Mouse (Mus musculus) T-helper 1 cell (primary cell): ENCODE data around the gene Vwa8.

Experiments
- in situ Hi-C: fragments of 300-600 bp; cut with MboI, MseI; formaldehyde crosslinking; loops from one replicate; pipeline ENCODE4 v1.15.1; 2025; ENCODE audit warnings: high pct_unique_total_duplicates

The Vwa8 gene

GRCm38 (mm10) chr14:78848941-78849911 is at the start of gene Vwa8:
Gene Vwa8, plus strand, starts transcription at chr14:78849052.
- in situ Hi-C loops = no loop called here

DNA sequence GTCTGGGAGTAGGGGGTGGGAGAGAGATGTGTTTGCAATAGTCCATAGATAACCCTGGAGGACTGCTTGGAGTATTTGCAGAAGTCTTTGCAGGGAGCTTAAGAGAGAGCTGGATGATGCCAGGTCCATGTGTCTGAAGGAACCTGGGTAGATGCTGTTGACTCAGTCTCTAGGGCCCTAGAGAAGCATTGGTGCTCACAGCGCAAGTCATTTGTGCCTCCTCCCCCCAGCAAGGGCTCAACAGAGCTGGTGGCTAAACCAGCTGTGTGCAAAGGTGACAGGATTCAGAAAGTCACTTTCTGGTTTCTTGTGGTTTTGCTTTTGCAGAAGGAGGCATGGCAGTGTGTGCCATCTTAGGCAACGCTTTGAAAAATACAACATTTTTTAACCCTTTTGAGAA is 46.5 kb upstream of the Vwa8 start:
- in situ Hi-C loops = no loop called here

GRCm38 (mm10) chr14:78803924-78804323 is 44.9 kb upstream of the Vwa8 start:
- in situ Hi-C loops = no loop called here

GRCm38 (mm10) chr14:78812896-78813295 is 36.0 kb upstream of the Vwa8 start:
- in situ Hi-C loops = no loop called here

- in situ Hi-C loops = no loop called here
Measured at GRCm38 (mm10) chr14:78816411-78816810, 32.4 kb upstream of the Vwa8 start.

DNA sequence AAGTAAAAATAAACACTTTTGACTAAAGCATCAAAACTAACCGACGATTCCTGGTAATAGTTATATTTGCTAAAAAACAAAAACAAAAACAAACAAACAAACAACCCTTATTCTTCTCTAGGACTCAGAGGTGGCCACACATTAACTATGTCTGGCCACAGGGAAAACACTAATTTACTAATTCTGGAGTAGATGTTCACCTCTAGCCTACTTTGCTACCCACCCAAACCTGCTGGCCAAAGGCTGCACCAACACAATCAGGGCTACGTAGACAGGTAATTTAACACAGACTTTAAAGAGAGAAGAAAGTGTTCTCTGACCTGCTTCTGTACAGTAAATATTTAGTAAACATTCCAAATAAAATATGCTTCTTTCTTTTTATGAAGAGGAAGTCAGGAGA is 31.2 kb upstream of the Vwa8 start:
- in situ Hi-C loops = no loop called here

DNA sequence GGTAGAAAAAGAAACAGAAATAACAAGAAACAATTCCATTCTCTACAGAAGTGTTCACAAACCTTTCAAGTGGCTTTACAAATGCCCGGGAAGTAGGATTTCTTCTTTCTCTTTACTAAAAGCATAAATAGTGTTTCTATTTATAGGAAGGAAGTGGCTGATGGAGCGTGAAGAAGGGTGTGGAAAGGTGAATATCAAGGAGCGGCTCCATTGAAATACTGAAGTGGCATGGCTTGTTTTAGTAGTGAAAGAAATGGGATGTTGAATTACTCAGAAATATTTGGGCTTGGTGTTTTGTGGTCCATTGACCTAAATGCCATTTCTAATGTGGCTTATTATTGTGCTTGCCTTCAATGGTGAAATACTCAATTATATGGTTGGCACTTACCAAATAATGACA is 30.4 kb upstream of the Vwa8 start:
- in situ Hi-C loops = no loop called here

DNA sequence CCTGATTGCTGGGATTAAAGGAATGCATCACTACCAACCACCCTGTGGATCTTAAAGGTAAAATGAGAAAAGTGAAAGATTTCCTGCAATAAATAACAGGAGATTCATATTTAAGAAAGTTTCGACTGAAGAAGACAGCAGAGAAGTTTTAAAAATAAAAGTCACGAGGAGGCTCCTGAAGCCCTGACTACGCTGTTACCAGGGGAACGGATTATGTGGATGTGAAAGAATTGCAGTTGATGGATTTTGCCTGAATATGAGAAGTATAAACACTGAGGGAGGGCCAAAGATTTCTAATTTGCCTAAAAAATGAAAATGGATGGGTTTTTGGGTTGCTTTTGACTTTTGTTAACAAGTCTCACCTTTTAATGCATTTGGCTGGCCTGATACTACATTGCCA is 24.8 kb upstream of the Vwa8 start:
- in situ Hi-C loops = no loop called here

- in situ Hi-C loops = no loop called here
Measured at GRCm38 (mm10) chr14:78824507-78824906, 24.3 kb upstream of the Vwa8 start.

DNA sequence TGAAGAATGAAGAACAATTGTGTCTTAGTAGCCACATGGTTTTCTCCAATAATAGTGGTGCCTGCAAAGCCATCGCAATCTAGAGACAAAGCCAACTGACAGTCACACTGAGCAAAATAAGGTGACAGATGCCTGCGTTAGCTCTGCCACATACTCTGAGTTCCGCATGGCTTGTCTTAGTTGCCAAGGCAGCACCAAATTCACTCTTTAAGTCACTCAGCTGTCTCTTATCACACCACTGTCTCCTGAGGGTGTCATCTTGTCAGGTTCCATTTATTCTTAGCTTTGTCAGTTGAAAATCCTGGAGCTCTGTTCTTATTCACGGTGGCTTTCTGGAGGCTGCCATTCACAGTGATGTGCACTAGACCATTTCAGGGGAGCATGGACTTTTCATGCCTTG is 17.7 kb upstream of the Vwa8 start:
- in situ Hi-C loops = no loop called here

- in situ Hi-C loops = no loop called here
Measured at GRCm38 (mm10) chr14:78847948-78848347, 904 bp upstream of the Vwa8 start.

DNA sequence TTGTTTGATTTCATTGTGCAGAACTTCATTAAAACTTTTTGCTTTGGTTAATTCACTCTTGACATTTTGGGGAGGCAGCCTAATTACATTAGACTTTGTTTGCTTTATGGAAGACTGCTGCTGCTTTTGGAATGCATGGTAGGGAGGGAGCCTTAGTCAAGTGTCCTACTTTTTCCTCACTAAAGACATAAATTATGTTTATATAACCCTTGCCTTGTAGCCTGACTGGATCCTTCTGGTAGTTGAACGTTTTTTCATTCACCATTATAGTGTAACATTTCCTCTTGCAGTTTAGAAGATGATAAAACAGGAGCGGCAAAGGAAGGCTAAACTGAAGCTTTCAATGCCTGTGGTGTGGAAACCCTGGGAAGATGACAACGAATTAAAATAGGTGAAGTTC is 375 bp upstream of the Vwa8 start:
- in situ Hi-C loops = no loop called here

- in situ Hi-C loops = no loop called here
Measured at GRCm38 (mm10) chr14:78849961-78850578, 1.2 kb downstream of the Vwa8 start.

- in situ Hi-C loops = no loop called here
Measured at GRCm38 (mm10) chr14:78850666-78851065, 1.8 kb downstream of the Vwa8 start.

DNA sequence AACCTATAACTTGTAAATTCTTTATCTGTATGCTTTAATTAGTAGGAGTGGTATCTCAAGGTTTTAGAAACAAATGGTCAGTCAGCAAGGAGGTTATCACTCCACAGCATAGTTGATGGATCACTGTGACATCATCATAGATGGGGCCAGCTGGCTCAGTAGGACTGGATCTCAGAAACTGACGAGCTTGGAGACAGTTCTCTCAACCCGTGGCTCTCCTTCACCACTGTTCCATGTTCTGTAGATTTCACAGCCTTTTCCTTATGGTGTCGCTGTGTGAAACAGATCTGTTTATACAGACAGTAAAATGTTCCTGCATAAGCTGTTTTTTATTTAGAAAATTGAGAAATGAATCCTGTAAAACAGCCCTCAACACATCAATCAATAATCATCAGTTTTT is 2.5 kb downstream of the Vwa8 start:
- in situ Hi-C loops = no loop called here

DNA sequence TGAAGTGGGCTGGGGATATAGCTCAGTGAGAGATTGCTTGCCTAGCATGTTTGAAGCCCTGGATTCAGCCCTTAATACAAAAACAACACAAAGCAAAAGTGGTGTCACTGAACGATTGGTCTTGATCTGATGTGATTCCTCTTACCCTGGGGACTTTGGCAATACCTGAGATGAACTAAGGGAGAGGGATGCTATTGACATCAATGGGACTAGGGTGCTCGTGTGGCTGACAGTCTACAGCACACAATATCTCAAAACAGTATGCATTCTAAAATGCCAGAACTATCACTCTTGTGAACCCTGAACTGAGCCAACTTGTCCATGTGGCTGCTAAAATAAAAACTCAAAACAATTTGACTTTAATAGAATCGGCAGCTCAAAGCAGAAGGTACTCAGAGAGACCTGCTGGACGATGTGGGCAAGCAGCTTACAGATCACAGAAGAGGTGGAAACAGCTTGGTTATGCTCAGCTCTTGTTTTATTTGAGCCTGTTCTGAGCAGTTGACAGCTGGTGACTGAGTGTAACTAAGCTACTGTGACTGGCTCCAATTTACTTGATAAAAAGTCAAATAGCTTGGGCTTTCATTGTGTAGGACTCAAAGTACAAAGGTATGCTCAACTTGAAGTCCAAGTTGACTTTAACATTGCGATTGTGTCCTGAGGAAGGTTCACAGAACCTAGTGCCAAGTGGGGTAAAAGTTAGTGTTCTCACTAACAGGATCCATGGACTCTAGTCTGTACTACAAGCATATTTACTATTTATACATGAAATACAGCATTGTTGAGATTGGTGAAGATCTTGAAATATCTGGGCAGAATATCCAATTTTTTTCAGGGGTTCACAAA is 3.8 kb downstream of the Vwa8 start:
- in situ Hi-C loops = no loop called here

DNA sequence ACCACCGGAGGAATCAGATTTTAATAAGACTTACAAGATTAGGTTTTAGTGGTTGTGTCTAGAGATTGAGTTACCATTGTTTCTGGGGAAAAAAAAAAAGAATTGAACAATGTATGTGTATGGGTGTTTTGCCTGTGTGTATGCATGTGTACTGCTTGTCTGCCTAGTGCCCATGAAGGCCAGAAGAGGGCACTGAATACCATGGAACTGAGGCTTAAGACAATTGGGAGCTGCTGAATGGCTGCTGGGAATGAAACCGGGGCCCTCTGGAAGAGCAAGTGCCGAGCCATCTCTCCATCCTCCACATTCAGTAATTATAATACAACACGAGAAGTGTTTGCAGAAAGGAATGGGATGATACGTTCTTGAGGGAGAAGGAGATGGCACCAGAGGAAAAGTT is 12.3 kb downstream of the Vwa8 start:
- in situ Hi-C loops = no loop called here

DNA sequence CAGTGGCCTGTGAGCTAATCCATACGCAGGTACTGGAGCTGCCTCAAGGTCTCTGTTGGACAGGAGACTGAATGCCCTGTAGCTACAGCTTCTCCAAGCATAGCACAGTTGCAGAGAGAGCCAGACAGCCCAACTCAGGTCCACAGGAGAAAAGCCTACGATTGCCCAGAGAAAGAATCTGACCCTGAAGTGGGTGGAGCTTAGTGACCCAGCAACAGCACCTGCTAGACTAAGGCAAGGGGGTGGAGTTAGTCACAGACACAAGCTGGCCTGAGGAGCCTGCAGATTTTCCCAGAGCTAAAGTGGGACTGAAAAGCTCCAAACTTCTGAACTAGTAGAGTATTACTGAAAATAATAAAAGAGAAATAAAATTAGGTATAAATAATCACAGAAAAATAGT is 21.2 kb downstream of the Vwa8 start:
- in situ Hi-C loops = no loop called here

DNA sequence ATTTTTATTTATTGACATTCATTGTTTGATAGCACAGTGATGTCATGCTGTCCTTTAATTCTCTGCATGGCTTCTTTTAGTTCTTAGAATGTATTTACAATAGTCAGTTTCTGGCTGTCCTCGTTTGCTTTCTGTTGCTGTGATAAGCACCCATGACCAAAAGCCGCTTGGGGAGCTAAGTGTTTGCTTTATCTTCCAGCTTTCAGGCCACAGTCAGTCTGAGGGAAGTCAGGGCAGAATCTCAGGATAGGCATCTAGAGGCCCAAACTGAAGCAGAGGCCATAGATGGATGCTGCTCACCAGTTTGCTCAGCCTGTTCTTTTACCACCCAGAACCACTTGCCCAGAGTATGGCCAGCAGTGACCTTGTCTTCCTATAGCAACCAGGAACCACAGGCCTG is 28.3 kb downstream of the Vwa8 start:
- in situ Hi-C loops = no loop called here

GRCm38 (mm10) chr14:78878402-78879045 is 29.7 kb downstream of the Vwa8 start:
- in situ Hi-C loops = no loop called here

GRCm38 (mm10) chr14:78880879-78881278 is 32.0 kb downstream of the Vwa8 start:
- in situ Hi-C loops = no loop called here

GRCm38 (mm10) chr14:78881563-78881962 is 32.7 kb downstream of the Vwa8 start:
- in situ Hi-C loops = no loop called here
